Mouse (Mus musculus) kidney, adult 18-20 months (tissue): ENCODE results near the gene Nup210.
A peak's percentile ranks its signal among the peaks of the same experiment; 100 is the strongest.

Experiments
- DNase-seq: peaks from one replicate; pipeline ENCODE4 v3.0.0; 2021

The Nup210 gene

GRCm38 (mm10) chr6:91014198-91014958 lies 102.3 kb downstream of the Nup210 start:
- no peak for DNase-seq

- DNase-seq: no peak
Measured at GRCm38 (mm10) chr6:91012458-91012857, 104.2 kb downstream of the Nup210 start.

- no peak for DNase-seq
Measured at GRCm38 (mm10) chr6:91011568-91011967, 105.1 kb downstream of the Nup210 start.

- DNase-seq: no peak
Measured at GRCm38 (mm10) chr6:91008284-91008830, 108.3 kb downstream of the Nup210 start.

- no peak for DNase-seq
Measured at GRCm38 (mm10) chr6:91007207-91007606, 109.4 kb downstream of the Nup210 start.

GRCm38 (mm10) chr6:91004157-91004556 lies 112.5 kb downstream of the Nup210 start:
- no peak for DNase-seq

GRCm38 (mm10) chr6:91003310-91003995 lies 113.2 kb downstream of the Nup210 start:
- DNase-seq: no peak

- no peak for DNase-seq
Measured at GRCm38 (mm10) chr6:91001566-91001965, 115.1 kb downstream of the Nup210 start.

GRCm38 (mm10) chr6:91000819-91001525 lies 115.7 kb downstream of the Nup210 start:
- no peak for DNase-seq

- DNase-seq: no peak
Measured at GRCm38 (mm10) chr6:90999176-90999575, 117.5 kb downstream of the Nup210 start.

- no peak for DNase-seq
Measured at GRCm38 (mm10) chr6:90997025-90997424, 119.6 kb downstream of the Nup210 start.

GRCm38 (mm10) chr6:90996181-90996580 lies 120.4 kb downstream of the Nup210 start:
- no peak for DNase-seq

- DNase-seq: peak; percentile 80
Measured at GRCm38 (mm10) chr6:90988648-90989317, 127.8 kb downstream of the Nup210 start, which contains the start of gene Iqsec1. TSS of gene Iqsec1 (minus strand) at chr6:90988685.

GRCm38 (mm10) chr6:90988299-90988625 lies 128.4 kb downstream of the Nup210 start:
- no peak for DNase-seq

GRCm38 (mm10) chr6:90987561-90988298 lies 128.9 kb downstream of the Nup210 start:
- DNase-seq: peak; percentile 30

GRCm38 (mm10) chr6:90984101-90984500 lies 132.5 kb downstream of the Nup210 start:
- no peak for DNase-seq

- DNase-seq: no peak
Measured at GRCm38 (mm10) chr6:90974279-90974678, 142.3 kb downstream of the Nup210 start.

- DNase-seq: no peak
Measured at GRCm38 (mm10) chr6:90969341-90969871, 147.2 kb downstream of the Nup210 start.
